Mouse (Mus musculus) heart, postnatal 0 days (tissue): ENCODE data around the gene Foxq1.

ENCODE experiments used
- CTCF ChIP-seq: IDR thresholded peaks from 2 replicates; pipeline ENCODE4 v1.5.1; 2016; ENCODE audit warnings: antibody characterized with exemption, control low read depth, low read depth
- EP300 ChIP-seq: IDR thresholded peaks from 2 replicates; pipeline ENCODE4 v1.6.1; 2016; ENCODE audit warnings: antibody characterized with exemption, low read depth

- no peak for TF ChIP-seq CTCF
- TF ChIP-seq EP300, result no peak
Observed at GRCm38 (mm10) chr13:31531186-31531585, 24.7 kb upstream of the Foxq1 start.
